Mouse (Mus musculus) limb, embryonic 11.5 days (tissue): ENCODE results near the gene Ftsj3. TPM values are rescaled to one million over a fixed set of nuclear protein-coding genes. Genes with fewer than 3 reads are reported as not detected.

Source experiments
- ATAC-seq: fragments of 200-750 bp; cut with Nextera tagmentation; 2 replicates; pipeline ENCODE4 v1.8.0; 2017; ENCODE audit warnings: low read depth; ENCODE audit not compliant: insufficient number of reproducible peaks, low FRiP score, low TSS enrichment
- DNase-seq: peaks from one replicate; pipeline ENCODE4 v3.0.0-alpha.2; 2015; ENCODE audit warnings: low spot score
- H3K27ac ChIP-seq: fragments of 300-500 bp; sonication (generic); replicated peaks from 2 replicates; pipeline ENCODE4 v1.5.1; 2014; ENCODE audit warnings: low read depth, mild to moderate bottlenecking, low read length
- H3K27me3 ChIP-seq: fragments of 300-500 bp; sonication (generic); 2 replicates; pipeline ENCODE4 v1.6.1; 2014; ENCODE audit warnings: mild to moderate bottlenecking, low read length, mixed read lengths; ENCODE audit not compliant: control insufficient read depth, insufficient read depth
- H3K36me3 ChIP-seq: fragments of 300-500 bp; sonication (generic); 2 replicates; pipeline ENCODE4 v1.6.1; 2014; ENCODE audit warnings: mild to moderate bottlenecking, low read length, moderate library complexity, mixed read lengths; ENCODE audit not compliant: control insufficient read depth, insufficient read depth
- H3K4me1 ChIP-seq: fragments of 300-500 bp; sonication (generic); 2 replicates; pipeline ENCODE4 v1.6.1; 2014; ENCODE audit warnings: low read length, mixed read lengths; ENCODE audit not compliant: control insufficient read depth, insufficient read depth
- H3K4me2 ChIP-seq: fragments of 300-500 bp; sonication (generic); 2 replicates; pipeline ENCODE4 v1.6.1; 2014; ENCODE audit warnings: low read depth, mild to moderate bottlenecking, moderate library complexity; ENCODE audit not compliant: severe bottlenecking
- H3K4me3 ChIP-seq: fragments of 300-500 bp; sonication (generic); 2 replicates; pipeline ENCODE4 v1.5.1; 2014; ENCODE audit warnings: low read depth, low read length
- H3K9ac ChIP-seq: fragments of 300-500 bp; sonication (generic); 2 replicates; pipeline ENCODE4 v1.6.1; 2014; ENCODE audit warnings: mild to moderate bottlenecking, low read length
- H3K9me3 ChIP-seq: fragments of 300-500 bp; sonication (generic); 2 replicates; pipeline ENCODE4 v1.6.1; 2016; ENCODE audit warnings: low read length; ENCODE audit not compliant: control insufficient read depth
- WGBS: fragments of 180-500 bp; shearing (Covaris S2); extraction: QIAGEN DNeasy Blood & Tissue Kit; methylation state at CpG from one replicate; pipeline ENCODE4 v1.1.7; 2014; 5-methylcytosine and 5-hydroxymethylcytosine counted together
- polyA plus RNA-seq: library from polyadenylated mRNA; unstranded; fragments of >200 nt; fragmentation: Nextera tagmentation; extraction: Ambion mirVana; gene quantifications from 2 replicates; pipeline ENCODE4 v1.2.1, GENCODE M21; 2014

Gene Ftsj3
- polyA plus RNA-seq, 1 experiment from 2014 or later = 74.9 TPM

DNA sequence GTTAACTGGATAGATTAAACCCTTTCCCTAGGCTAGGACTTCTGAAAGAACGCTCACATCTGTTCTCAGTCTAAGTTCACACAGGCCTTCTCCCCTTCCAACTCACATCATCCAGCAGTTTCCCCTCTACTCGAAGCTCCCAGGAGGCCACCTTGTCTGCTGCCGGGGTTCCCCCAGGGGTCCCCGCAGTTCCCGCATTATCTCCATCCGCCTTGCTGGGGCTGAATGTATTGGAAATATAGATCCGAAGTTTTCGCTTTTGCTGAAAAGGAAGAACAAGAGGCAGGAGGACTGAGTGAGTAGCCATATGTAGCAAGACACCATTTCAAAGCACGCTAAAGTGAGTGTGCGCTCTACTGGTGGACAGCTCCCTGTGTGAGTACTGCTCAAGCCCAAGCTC is 10.6 kb upstream of the Ftsj3 start:
- peaks cover 45% of the 10 kb centered on the region for H3K36me3 ChIP-seq
- no peak overlapping the region for H3K4me2 ChIP-seq
- no peak overlapping the region for H3K9ac ChIP-seq
- H3K4me3 ChIP-seq = no peak overlapping the region
- no peak for DNase-seq
- H3K4me1 ChIP-seq = peaks cover 31% of the 10 kb centered on the region
- no peaks in the 10 kb centered on the region for H3K27me3 ChIP-seq
- 94% methylated on average over 10 of the region's 10 CpGs for WGBS
- no peak overlapping the region for H3K27ac ChIP-seq
- ATAC-seq = no peak
- no peaks in the 10 kb centered on the region for H3K9me3 ChIP-seq

DNA sequence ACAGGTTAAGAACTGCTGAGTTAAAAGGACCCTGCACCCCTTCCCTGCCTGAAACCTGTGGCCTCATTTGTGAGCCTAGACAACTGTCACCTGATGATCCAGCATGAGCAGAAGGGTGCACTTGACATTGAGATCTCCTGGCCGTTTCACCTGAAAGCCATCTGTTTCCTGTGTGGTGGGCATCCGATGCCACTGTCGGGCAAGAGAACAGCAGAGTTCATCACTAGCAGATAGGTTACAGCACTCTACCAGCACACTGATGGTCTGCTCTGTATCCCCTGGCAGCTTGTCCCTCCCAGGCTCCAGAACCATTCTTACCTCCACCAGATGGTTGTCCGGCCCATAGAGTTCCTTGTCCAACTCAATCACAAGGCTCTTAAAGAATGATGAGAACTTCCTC is 9.7 kb upstream of the Ftsj3 start:
- no peak overlapping the region for H3K4me3 ChIP-seq
- ATAC-seq = no peak
- H3K36me3 ChIP-seq = peaks cover 51% of the 10 kb centered on the region
- no peak overlapping the region for H3K4me2 ChIP-seq
- H3K4me1 ChIP-seq = peaks cover 26% of the 10 kb centered on the region
- H3K9ac ChIP-seq = no peak overlapping the region
- H3K27me3 ChIP-seq = no peaks in the 10 kb centered on the region
- H3K27ac ChIP-seq = no peak overlapping the region
- DNase-seq = no peak
- 96% methylated on average over 4 of the region's 4 CpGs for WGBS
- no peaks in the 10 kb centered on the region for H3K9me3 ChIP-seq

DNA sequence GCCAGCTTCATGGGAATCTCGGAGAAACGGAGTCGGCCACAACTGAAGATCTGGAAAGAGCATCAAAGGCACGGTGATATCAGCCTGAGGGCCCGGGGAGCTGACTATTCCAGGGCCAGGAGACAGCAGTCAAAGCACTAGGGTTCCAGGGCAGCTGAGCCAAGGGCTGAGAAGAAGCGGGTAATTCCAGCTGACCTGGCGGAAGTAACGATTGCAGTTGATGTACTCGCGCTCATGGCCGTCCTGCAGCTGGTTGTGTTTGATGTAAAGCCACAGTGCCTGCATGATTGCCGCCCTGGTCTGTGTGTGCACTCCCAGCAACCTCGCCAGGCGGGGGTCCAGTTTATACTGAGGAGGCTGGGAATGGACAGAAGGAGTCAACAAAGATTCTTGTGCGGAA is 9.1 kb upstream of the Ftsj3 start:
- Histone ChIP-seq H3K9me3 (no peaks in the 10 kb centered on the region), H3K4me2 (no peak overlapping the region), H3K4me3 (no peak overlapping the region), H3K9ac (no peak overlapping the region), H3K36me3 (peaks cover 51% of the 10 kb centered on the region), H3K27ac (no peak overlapping the region), H3K27me3 (no peaks in the 10 kb centered on the region), H3K4me1 (peaks cover 24% of the 10 kb centered on the region)
- DNase-seq (no peak), ATAC-seq (no peak)
- WGBS = 90% methylated on average over 15 of the region's 15 CpGs

DNA sequence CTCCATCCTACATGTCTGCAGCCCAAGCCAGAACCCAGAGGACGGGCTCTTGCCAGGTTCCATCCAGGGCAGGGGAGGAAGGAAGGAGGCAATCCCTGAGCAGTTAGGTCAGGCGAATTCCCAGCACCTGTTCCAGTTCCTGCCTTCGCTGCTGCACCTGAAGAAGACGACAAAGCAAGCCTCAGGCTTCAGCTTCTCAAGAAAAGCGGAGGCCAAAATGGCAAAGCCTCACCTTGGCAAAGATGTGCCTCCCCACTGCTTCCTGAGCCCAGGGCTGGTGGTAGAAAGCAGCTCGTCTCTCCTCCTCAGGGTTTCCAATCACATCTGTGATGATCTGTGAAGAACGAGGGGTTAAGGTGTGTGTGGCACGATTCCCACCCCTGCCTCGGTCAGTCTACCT is 8.1 kb upstream of the Ftsj3 start:
- no peak for ATAC-seq
- Histone ChIP-seq H3K9me3 (no peaks in the 10 kb centered on the region), H3K36me3 (peaks cover 55% of the 10 kb centered on the region), H3K4me2 (no peak overlapping the region), H3K27me3 (no peaks in the 10 kb centered on the region), H3K27ac (no peak overlapping the region), H3K4me3 (no peak overlapping the region), H3K9ac (no peak overlapping the region), H3K4me1 (peaks cover 20% of the 10 kb centered on the region)
- 89% methylated on average over 9 of the region's 9 CpGs for WGBS
- DNase-seq = no peak

DNA sequence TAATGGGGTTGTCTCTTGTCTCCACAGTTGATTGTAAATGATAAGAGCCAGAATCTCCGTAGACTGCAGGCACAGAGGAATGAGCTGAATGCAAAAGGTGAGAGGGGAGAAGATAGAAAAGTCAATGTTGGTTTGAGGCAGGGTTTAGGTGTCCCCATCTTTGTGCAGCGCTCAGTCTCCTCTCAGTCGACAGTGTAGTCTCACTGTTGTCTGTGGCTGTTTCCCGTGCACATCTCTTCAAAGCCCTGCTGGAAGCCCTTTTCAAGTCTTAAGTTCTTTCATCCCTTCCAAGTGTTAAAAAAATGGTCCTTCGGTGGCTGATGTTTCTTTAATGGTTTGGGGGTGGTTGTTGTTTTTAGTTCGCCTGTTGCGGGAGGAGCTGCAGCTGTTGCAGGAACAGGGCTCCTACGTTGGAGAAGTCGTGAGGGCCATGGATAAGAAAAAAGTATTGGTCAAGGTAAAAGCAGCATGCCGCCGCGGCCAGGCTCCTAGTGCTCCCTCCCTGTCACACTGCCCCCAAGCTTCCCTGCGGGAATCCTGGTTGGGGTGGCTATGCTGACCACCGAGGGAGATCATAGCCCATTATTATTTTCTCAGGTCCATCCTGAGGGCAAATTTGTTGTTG is 5.1 kb upstream of the Ftsj3 start:
- Histone ChIP-seq H3K4me1 (peaks cover 8% of the 10 kb centered on the region; the same call in 1 of the 2 replicates), H3K36me3 (peaks cover 55% of the 10 kb centered on the region), H3K27me3 (no peaks in the 10 kb centered on the region), H3K4me3 (no peak overlapping the region), H3K9me3 (no peaks in the 10 kb centered on the region), H3K4me2 (no peak overlapping the region), H3K27ac (no peak overlapping the region), H3K9ac (no peak overlapping the region)
- ATAC-seq (no peak), DNase-seq (no peak)
- 84% methylated on average over 14 of the region's 14 CpGs for WGBS

DNA sequence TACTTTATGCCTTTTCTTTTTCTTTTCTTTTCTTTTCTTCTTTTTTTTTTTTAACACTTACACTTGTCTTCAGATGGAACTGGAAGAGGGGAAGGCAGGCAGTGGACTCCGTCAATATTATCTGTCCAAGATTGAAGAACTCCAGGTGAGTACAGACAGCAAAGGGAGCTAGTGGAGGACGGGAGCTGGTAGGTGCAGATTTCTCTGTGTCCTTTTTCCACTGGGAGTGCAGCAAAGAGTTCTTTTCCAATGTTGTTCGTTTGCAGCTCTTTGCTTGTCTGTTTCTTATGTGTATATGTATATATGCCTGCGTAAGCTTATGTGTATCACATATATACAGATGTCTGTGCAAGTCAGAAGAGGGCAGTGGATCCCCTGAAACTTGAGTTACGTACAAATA is 896 bp upstream of the Ftsj3 start:
- Histone ChIP-seq H3K27ac (no peak overlapping the region), H3K36me3 (peaks cover 33% of the 10 kb centered on the region), H3K4me3 (peak overlapping the region; percentile 93), H3K4me1 (peaks cover 13% of the 10 kb centered on the region), H3K9me3 (no peaks in the 10 kb centered on the region), H3K4me2 (peak overlapping the region; percentile 86), H3K9ac (peak overlapping the region; percentile 91; the same call in 1 of the 2 replicates), H3K27me3 (no peaks in the 10 kb centered on the region)
- DNase-seq = no peak
- 70% methylated on average over 5 of the region's 5 CpGs for WGBS
- ATAC-seq = no peak

DNA sequence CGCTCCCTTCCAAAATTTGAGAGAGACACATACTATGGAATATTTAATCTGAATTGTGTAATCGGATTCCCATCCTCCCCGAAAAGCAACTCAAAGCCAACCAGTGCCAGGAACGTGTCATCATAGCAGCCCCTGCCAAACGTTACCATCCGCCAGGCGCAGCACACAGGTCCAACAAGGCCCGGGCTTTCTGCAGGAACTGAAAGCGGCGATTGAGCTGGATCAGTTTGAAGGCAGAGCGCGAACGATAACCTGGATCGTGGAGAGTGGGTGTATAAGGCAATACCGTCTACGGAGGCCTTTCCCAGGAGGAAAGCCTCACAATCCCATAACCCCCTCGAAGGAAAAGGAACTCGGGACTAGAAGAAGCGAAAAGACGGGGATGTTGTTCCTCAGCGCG is 705 bp downstream of the Ftsj3 start:
- no peak for ATAC-seq
- Histone ChIP-seq H3K27ac (no peak overlapping the region), H3K27me3 (no peaks in the 10 kb centered on the region), H3K36me3 (peaks cover 37% of the 10 kb centered on the region), H3K4me1 (peaks cover 13% of the 10 kb centered on the region), H3K9me3 (no peaks in the 10 kb centered on the region), H3K9ac (peak overlapping the region; percentile 91), H3K4me2 (peak overlapping the region; percentile 86), H3K4me3 (peak overlapping the region; percentile 93)
- WGBS = 3% methylated on average over 22 of the region's 22 CpGs
- no peak for DNase-seq

DNA sequence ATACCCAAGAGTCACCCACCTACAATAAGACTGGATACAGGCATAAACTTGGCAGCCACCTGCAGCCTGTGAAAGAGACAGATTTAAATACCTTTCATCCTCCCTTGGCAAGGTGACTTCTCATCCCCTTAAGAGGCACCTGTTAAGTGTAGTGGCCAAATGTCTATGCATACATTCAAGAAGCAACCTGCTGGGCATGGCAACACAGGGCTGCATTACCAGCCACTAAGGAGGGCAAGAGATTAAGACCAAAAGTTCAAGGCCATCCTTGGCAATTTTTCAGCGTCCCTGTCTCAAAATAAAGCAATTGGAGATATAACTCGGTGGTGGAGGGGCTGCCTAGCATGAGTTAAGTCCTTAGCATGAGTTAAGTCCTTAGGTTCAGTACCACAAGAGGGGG is 1.1 kb downstream of the Ftsj3 start:
- no peak overlapping the region for H3K27ac ChIP-seq

DNA sequence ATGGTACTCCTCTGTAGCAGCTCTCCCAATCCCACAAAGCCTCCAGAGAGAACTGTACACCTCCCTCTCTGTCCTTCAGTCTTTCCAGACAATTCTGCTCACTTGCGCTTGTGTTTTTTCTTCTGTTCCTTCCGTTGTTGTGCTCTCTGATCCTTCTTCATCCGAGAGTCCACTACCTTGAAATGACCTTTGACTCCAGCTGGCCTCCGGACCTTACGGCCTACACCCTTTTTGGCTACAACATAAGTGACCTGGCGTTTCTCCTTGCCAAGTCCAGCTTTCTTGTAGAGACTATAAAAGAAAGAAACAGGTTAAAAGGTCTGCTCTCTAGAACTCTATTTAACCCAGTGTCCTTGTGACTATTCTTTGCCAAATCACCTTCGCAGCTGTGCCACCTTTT is 6.6 kb downstream of the Ftsj3 start:
- Histone ChIP-seq H3K27me3 (no peaks in the 10 kb centered on the region), H3K4me1 (no peaks in the 10 kb centered on the region), H3K9ac (no peak overlapping the region), H3K4me2 (no peak overlapping the region), H3K4me3 (no peak overlapping the region), H3K9me3 (no peaks in the 10 kb centered on the region), H3K36me3 (peaks cover 62% of the 10 kb centered on the region), H3K27ac (no peak overlapping the region)
- no peak for DNase-seq
- ATAC-seq = no peak
- 86% methylated on average over 7 of the region's 7 CpGs for WGBS

More for the DNA sequence above, 1.1 kb downstream of the Ftsj3 start:
- peak overlapping the region; percentile 93 for H3K4me3 ChIP-seq
- DNase-seq = no peak
- H3K4me1 ChIP-seq = peaks cover 13% of the 10 kb centered on the region
- H3K36me3 ChIP-seq = peaks cover 41% of the 10 kb centered on the region
- peak overlapping the region; percentile 86 for H3K4me2 ChIP-seq
- no peaks in the 10 kb centered on the region for H3K27me3 ChIP-seq
- peak overlapping the region; percentile 91 for H3K9ac ChIP-seq
- WGBS = 24% methylated on average over 2 of the region's 2 CpGs
- no peaks in the 10 kb centered on the region for H3K9me3 ChIP-seq
- ATAC-seq = no peak
